ENCODE assay signal across 11 mouse cellular contexts in genomic region chr17:79326868-79327376, GRCm38 (mm10). TPM values are rescaled to one million over a fixed set of nuclear protein-coding genes. Genes with fewer than 3 reads are reported as not detected.
A peak's percentile ranks its signal among the peaks of the same experiment; 100 is the strongest.
DNase-seq lines count a peak whose midpoint lies in the region; ATAC-seq and TF ChIP-seq lines count a peak whose summit lies in the region.
"Had no signal": no experiment of that assay in that cellular context is flagged by ENCODE, and none has a peak within 500 bp of the region (broad histone marks: within the 10 kb centered on the region; RNA-seq: fewer than 3 reads in every experiment).

No protein-coding gene starts in this region.

- 64% methylated on average over 4 of the region's 4 CpGs for WGBS in midbrain, embryonic 15.5 days
- 89% methylated on average over 4 of the region's 4 CpGs for WGBS in limb, embryonic 10.5 days
- WGBS in cerebellum, adult 2 months: 34% methylated on average over 4 of the region's 4 CpGs

- peak; percentile 81 for ATAC-seq in midbrain, embryonic 15.5 days (replicated peaks)

- H3K9me3 ChIP-seq in midbrain, embryonic 15.5 days: no peaks in the 10 kb centered on the region
- H3K9me3 ChIP-seq in limb, embryonic 10.5 days (replicated peaks): no peaks in the 10 kb centered on the region
- H3K9me3 ChIP-seq: limb, embryonic 13.5 days had no signal

- H3K9ac ChIP-seq in midbrain, embryonic 15.5 days: no peak overlapping the region
- H3K9ac ChIP-seq: limb, embryonic 13.5 days had no signal

- H3K4me3 ChIP-seq in midbrain, embryonic 15.5 days: no peak overlapping the region
- no peak overlapping the region for H3K4me3 ChIP-seq in limb, embryonic 10.5 days
- H3K4me3 ChIP-seq in cerebellum, adult 2 months (replicated peaks; ENCODE audit: insufficient read depth, low read depth, low read length): no peak overlapping the region
- H3K4me3 ChIP-seq: limb, embryonic 13.5 days had no signal

- H3K4me2 ChIP-seq in midbrain, embryonic 15.5 days: no peak overlapping the region
- H3K4me2 ChIP-seq: heart, embryonic 11.5 days; limb, embryonic 13.5 days had no signal

- H3K36me3 ChIP-seq in midbrain, embryonic 15.5 days (replicated peaks): no peaks in the 10 kb centered on the region
- no peaks in the 10 kb centered on the region for H3K36me3 ChIP-seq in limb, embryonic 10.5 days

- H3K4me1 ChIP-seq in midbrain, embryonic 15.5 days: peaks cover 10% of the 10 kb centered on the region
- H3K4me1 ChIP-seq in limb, embryonic 10.5 days: no peaks in the 10 kb centered on the region
- H3K4me1 ChIP-seq in cerebellum, adult 2 months (ENCODE audit: control insufficient read depth, insufficient read depth, low read length): no peaks in the 10 kb centered on the region
- H3K4me1 ChIP-seq: limb, embryonic 13.5 days had no signal

- DNase-seq in brain, adult 2 months (ENCODE audit: low read depth, low spot score): peak; percentile 85
- DNase-seq in brain, embryonic 18.5 days (ENCODE audit: low read depth, low spot score): peak; percentile 46
- DNase-seq in layer of hippocampus, adult 18-20 months (ENCODE audit: low spot score in 2 of 2): peak; percentile 26 to 56
- no peak for DNase-seq in limb, embryonic 10.5 days (ENCODE audit: low spot score)
- DNase-seq in cerebellum, adult 2 months: no peak
- DNase-seq in adrenal gland, adult 18-20 months (ENCODE audit: low spot score in 2 of 2): no peak
- DNase-seq: embryo, embryonic 11 days; thymus, postnatal 25 days had no signal

- no peak for TF ChIP-seq CTCF in cerebellum, adult 2 months (IDR thresholded peaks at IDR 0.05; ENCODE audit: borderline replicate concordance, insufficient read depth, low read depth, low read length)

- no peak for TF ChIP-seq POLR2A in cerebellum, adult 2 months (IDR thresholded peaks at IDR 0.05; ENCODE audit: borderline replicate concordance, insufficient read depth, low read length)

- H3K27ac ChIP-seq in midbrain, embryonic 15.5 days: peak overlapping the region; percentile 50
- no peak overlapping the region for H3K27ac ChIP-seq in limb, embryonic 10.5 days
- H3K27ac ChIP-seq in cerebellum, adult 2 months (ENCODE audit: insufficient read depth, low read length): no peak overlapping the region
- H3K27ac ChIP-seq: limb, embryonic 13.5 days had no signal

- no peaks in the 10 kb centered on the region for H3K27me3 ChIP-seq in midbrain, embryonic 15.5 days (replicated peaks)
- H3K27me3 ChIP-seq in limb, embryonic 10.5 days (ENCODE audit: low read depth, poor library complexity, severe bottlenecking): no peaks in the 10 kb centered on the region
- H3K27me3 ChIP-seq in cerebellum, adult 2 months (ENCODE audit: control insufficient read depth, insufficient read depth, low read length): no peaks in the 10 kb centered on the region; the same call in 1 of the 2 replicates
- H3K27me3 ChIP-seq: limb, embryonic 13.5 days had no signal

RNA-seq across cellular contexts. Expression of gene Cdc42ep3, which starts 28.0 kb away (rescaled TPM):
- 1 to 10 TPM; 3.8 to 8.5 TPM for total RNA-seq in layer of hippocampus, adult 18-20 months (2021)
- polyA plus RNA-seq in midbrain, embryonic 15.5 days (2015; fragmentation: Nextera tagmentation; extraction: Ambion mirVana): 43.1 and 48.5 TPM in 2 replicates
- polyA plus RNA-seq in limb, embryonic 10.5 days (2016; fragmentation: Nextera tagmentation; extraction: Ambion mirVana): 21.8 and 30.3 TPM in 2 replicates
- 10.5 and 11.0 TPM in 2 replicates for polyA plus RNA-seq in cerebellum, adult 2 months (2012; rRNA removed)
- 10 to 100 TPM in 1 of 2 experiments, 1 to 10 TPM in 1; 9.0 to 11.2 TPM for total RNA-seq in adrenal gland, adult 18-20 months (2021)

Comparison
In these comparisons a context has a peak if more than half of its experiments do, and no peak if none do; other contexts are left out.
1. DNase-seq: peak in brain, adult 2 months (single experiment), brain, embryonic 18.5 days (single experiment) and layer of hippocampus, adult 18-20 months (2 of 2); none in limb, embryonic 10.5 days (single experiment), cerebellum, adult 2 months (0 of 2) and adrenal gland, adult 18-20 months (0 of 2).